Mouse (Mus musculus): ENCODE measurements around the gene Ttc32.

Gene Ttc32

GRCm38 (mm10) chr12:9036409-9036808 lies 6.6 kb downstream of the Ttc32 start:
- ChIA-PET POLR2A (interaction anchor here in 1 of 4 experiments (1.5 kb wide), 1 partner anchor 10 kb away, joined by 4 read pairs; no protein-coding TSS in a partner anchor), CTCF (interaction anchor here in 1 of 4 experiments (0.6 kb wide), 1 partner anchor 1856 kb away, joined by 3 read pairs; no protein-coding TSS in a partner anchor)

- ChIA-PET CTCF (no interaction called here), POLR2A (interaction anchor here in 2 of 4 experiments (1.1 to 5.9 kb wide), 3 partner anchors 10 to 11 kb away, joined by 3 to 34 read pairs (median 20); partner anchors contain the start of gene Ttc32 (in 2 of the 2))
Observed at GRCm38 (mm10) chr12:9040177-9040576, 10.4 kb downstream of the Ttc32 start.

GRCm38 (mm10) chr12:9040686-9041085 lies 10.9 kb downstream of the Ttc32 start:
- POLR2A ChIA-PET: interaction anchor here in 2 of 4 experiments (1.1 to 5.9 kb wide), 3 partner anchors 10 to 11 kb away, joined by 3 to 34 read pairs (median 20); partner anchors contain the start of gene Ttc32 (in 2 of the 2)
- CTCF ChIA-PET: no interaction called here

- CTCF ChIA-PET: no interaction called here
- POLR2A ChIA-PET: interaction anchor here in 2 of 4 experiments (0.7 to 5.9 kb wide), 4 partner anchors 12 to 78 kb away, joined by 3 to 34 read pairs (median 12); partner anchors contain the start of gene Ttc32 (in 2 of the 2)
Observed at GRCm38 (mm10) chr12:9042316-9042715, 12.5 kb downstream of the Ttc32 start.

GRCm38 (mm10) chr12:9042759-9043158 lies 13.0 kb downstream of the Ttc32 start:
- POLR2A ChIA-PET: interaction anchor here in 3 of 4 experiments (0.7 to 5.9 kb wide), 6 partner anchors 12 to 79 kb away, joined by 3 to 34 read pairs (median 5); partner anchors contain the start of gene Ttc32 (in 3 of the 3)
- CTCF ChIA-PET: no interaction called here

GRCm38 (mm10) chr12:9044666-9045065 lies 14.9 kb downstream of the Ttc32 start:
- ChIA-PET CTCF (no interaction called here), POLR2A (interaction anchor here in 2 of 4 experiments (1.2 to 5.9 kb wide), 5 partner anchors 12 to 545 kb away, joined by 3 to 34 read pairs (median 3); partner anchors contain the start of genes Rhob (in 1 of the 2) and Ttc32 (in 1 of the 2))

GRCm38 (mm10) chr12:9046674-9047073 lies 16.9 kb downstream of the Ttc32 start:
- ChIA-PET POLR2A (interaction anchor here in 2 of 4 experiments (1.3 to 1.8 kb wide), 3 partner anchors 11 to 17 kb away, joined by 4 to 10 read pairs (median 5); partner anchors contain the start of gene Ttc32 (in 2 of the 2)), CTCF (interaction anchor here in 3 of 4 experiments (0.6 to 0.7 kb wide), 3 partner anchors 273 to 1391 kb away, joined by 3 to 4 read pairs (median 3); no protein-coding TSS in a partner anchor)

GRCm38 (mm10) chr12:9048090-9048489 lies 18.3 kb downstream of the Ttc32 start:
- ChIA-PET CTCF (interaction anchor here in 2 of 4 experiments (0.6 to 0.7 kb wide), 2 partner anchors 20 to 283 kb away, joined by 4 to 9 read pairs; no protein-coding TSS in a partner anchor), POLR2A (interaction anchor here in 1 of 4 experiments (0.6 to 1.8 kb wide), 3 partner anchors 10 to 278 kb away, joined by 3 to 10 read pairs (median 6); partner anchors contain the start of gene Ttc32)

- CTCF ChIA-PET: interaction anchor here in 2 of 4 experiments (0.6 to 1.4 kb wide), 3 partner anchors 116 to 519 kb away, joined by 3 read pairs; partner anchors contain the start of genes Osr1 (in 1 of the 2) and Sdc1 (in 1 of the 2)
- POLR2A ChIA-PET: interaction anchor here in 3 of 4 experiments (0.6 to 1.4 kb wide), 4 partner anchors 10 to 320 kb away, joined by 3 to 5 read pairs (median 3); partner anchors contain the start of gene Ttc32 (in 1 of the 3)
Observed at GRCm38 (mm10) chr12:9050824-9051223, 21.0 kb downstream of the Ttc32 start.

GRCm38 (mm10) chr12:9052075-9052829 lies 22.5 kb downstream of the Ttc32 start:
- CTCF ChIA-PET: interaction anchor here in 1 of 4 experiments (0.6 kb wide), 1 partner anchor 248 kb away, joined by 6 read pairs; no protein-coding TSS in a partner anchor
- POLR2A ChIA-PET: no interaction called here

- ChIA-PET POLR2A (interaction anchor here in 2 of 4 experiments (0.6 kb wide), 2 partner anchors 28 to 39 kb away, joined by 3 to 6 read pairs; no protein-coding TSS in a partner anchor), CTCF (no interaction called here)
Observed at GRCm38 (mm10) chr12:9053345-9053744, 23.5 kb downstream of the Ttc32 start.

- CTCF ChIA-PET: no interaction called here
Observed at GRCm38 (mm10) chr12:9054012-9054411, 24.2 kb downstream of the Ttc32 start.

GRCm38 (mm10) chr12:9055269-9055668 lies 25.5 kb downstream of the Ttc32 start:
- ChIA-PET CTCF (interaction anchor here in 1 of 4 experiments (0.6 kb wide), 1 partner anchor 151 kb away, joined by 3 read pairs; no protein-coding TSS in a partner anchor), POLR2A (no interaction called here)

More at GRCm38 (mm10) chr12:9054012-9054411, 24.2 kb downstream of the Ttc32 start:
- POLR2A ChIA-PET: no interaction called here

- CTCF ChIA-PET: no interaction called here
Observed at GRCm38 (mm10) chr12:9059502-9059901, 29.7 kb downstream of the Ttc32 start.

GRCm38 (mm10) chr12:9059965-9060364 lies 30.2 kb downstream of the Ttc32 start:
- ChIA-PET CTCF (interaction anchor here in 1 of 4 experiments (0.5 kb wide), 1 partner anchor 9 kb away, joined by 3 read pairs; no protein-coding TSS in a partner anchor), POLR2A (no interaction called here)

More at GRCm38 (mm10) chr12:9059502-9059901, 29.7 kb downstream of the Ttc32 start:
- POLR2A ChIA-PET: no interaction called here

- CTCF ChIA-PET: no interaction called here
- POLR2A ChIA-PET: no interaction called here
Observed at GRCm38 (mm10) chr12:9063611-9064010, 33.8 kb downstream of the Ttc32 start.

- POLR2A ChIA-PET: no interaction called here
- CTCF ChIA-PET: no interaction called here
Observed at GRCm38 (mm10) chr12:9071058-9071457, 41.3 kb downstream of the Ttc32 start.

- ChIA-PET CTCF (no interaction called here), POLR2A (no interaction called here)
Observed at GRCm38 (mm10) chr12:9071493-9071892, 41.7 kb downstream of the Ttc32 start.

- ChIA-PET CTCF (no interaction called here), POLR2A (no interaction called here)
Observed at GRCm38 (mm10) chr12:9077554-9078125, 47.8 kb downstream of the Ttc32 start.
